Mouse (Mus musculus) hindlimb bud, embryonic 11.5 days (tissue): ENCODE results near the gene Bbs9.
"Not testable (repeated sequence)": the region's sequence is repeated elsewhere in the genome, so short reads cannot be mapped to it uniquely, and the experiment has no call there.

ENCODE experiments used
- DNase-seq: peaks from one replicate; pipeline ENCODE4 v3.0.0-alpha.2; 2012; ENCODE audit warnings: low read depth, low spot score; ENCODE audit errors: extremely low spot score

Bbs9 gene

DNA sequence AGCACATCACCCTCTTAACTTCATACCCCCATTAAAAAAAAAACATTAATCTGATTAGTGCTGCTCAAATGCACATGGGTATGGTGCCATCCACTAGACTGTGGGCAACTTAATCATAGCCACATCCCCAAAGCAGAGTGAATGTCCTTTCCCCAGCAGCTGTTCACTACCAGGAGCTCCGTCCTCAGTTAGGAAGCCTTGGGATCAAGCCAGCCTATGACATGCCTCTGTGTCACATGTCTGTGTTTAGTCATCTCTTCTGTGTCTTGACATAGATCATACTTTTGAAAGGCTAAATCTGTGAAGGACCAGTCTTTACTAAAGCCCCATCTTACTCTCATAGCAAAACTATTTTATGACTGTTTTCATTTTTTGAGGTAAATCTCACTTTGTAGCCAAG is 205.0 kb downstream of the Bbs9 start:
- no peak for DNase-seq

DNA sequence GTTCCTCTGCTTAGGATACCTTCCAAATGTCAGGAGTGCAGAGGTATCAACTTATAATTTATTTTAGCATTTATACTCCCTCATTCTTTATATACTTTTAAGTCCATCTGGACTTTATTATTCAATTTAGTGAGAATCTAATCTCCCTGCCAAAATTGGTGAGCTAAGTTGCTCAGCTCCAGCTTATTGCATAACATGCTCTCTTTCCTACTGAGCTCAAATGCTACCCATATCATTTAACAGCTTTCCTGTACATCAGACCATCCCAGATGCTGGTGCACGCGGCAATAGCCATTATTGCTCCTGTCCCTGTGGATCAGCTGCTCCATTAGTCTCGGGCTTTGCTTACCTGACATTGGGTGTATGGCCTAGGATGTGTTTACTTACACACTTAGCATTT is 208.3 kb downstream of the Bbs9 start:
- DNase-seq = no peak

DNA sequence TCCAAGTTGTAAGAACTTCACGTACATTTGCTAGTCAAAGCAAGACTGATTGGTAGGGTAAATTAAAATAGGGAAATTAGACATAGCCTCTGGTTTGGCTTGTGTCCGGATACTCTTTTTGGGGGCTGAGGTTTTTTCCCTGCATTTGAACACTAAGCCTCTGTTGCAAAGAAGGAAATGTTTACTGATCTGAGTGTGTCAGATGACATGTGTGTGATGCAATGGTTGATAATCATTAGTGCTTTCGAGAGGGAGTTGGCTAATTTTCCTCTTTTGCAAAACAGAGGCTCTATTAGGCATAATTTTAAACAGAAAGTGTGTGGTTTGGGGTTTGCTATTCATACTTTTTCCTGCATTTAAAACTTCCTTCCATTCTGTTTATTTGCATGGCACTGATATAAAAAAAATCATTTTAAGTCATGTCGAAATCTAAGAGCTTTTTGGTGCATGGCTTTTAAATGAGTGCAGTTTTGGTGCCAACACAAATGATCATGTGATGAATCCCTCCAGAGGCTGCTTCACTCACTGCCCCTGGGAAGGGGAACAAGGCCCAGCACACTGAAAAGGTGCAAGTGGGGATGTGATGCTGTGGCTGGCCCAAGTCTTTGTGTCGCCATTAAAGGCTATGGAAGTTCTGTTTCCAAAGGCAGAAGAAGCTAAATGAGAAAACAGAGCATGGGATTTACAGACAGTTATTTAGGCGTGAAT is 211.4 kb downstream of the Bbs9 start:
- no peak for DNase-seq

DNA sequence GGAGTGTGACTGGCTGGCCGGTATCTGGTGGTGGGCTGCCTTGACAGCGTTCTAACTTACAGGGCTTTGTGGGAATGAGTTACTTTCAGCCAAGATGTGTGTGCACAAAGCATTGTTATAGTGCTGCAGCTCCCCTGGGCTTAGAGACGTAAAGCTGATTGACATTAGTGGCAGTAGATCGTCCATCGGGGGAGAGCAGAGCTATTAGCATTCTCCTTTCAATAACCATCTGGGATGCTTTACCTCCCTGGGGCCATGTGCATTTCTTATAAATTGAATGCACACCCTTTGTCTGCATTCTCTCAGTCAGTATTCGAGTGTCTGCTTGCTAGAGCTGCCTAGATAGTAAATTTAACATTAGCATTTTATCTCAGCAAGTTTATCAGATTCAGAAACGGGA is 214.7 kb downstream of the Bbs9 start:
- no peak for DNase-seq

DNA sequence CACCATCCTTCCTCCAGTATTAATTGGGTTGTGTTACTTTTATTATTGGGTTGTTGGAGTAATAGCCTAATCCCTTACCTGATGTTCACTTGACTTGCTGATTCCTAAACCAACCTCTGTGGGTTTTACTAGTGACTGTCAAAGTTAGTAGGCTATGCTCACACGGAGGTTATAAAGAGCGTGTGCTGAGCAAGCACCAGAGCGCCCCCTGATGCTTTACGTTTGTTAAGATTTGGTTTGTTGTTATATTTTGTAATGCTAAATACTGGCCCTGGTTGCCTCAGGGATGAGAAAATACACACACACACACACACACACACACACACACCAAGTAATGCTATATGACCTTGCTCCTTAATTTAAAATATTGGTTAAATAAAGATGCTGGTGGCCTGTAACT is 219.9 kb downstream of the Bbs9 start:
- no peak for DNase-seq

DNA sequence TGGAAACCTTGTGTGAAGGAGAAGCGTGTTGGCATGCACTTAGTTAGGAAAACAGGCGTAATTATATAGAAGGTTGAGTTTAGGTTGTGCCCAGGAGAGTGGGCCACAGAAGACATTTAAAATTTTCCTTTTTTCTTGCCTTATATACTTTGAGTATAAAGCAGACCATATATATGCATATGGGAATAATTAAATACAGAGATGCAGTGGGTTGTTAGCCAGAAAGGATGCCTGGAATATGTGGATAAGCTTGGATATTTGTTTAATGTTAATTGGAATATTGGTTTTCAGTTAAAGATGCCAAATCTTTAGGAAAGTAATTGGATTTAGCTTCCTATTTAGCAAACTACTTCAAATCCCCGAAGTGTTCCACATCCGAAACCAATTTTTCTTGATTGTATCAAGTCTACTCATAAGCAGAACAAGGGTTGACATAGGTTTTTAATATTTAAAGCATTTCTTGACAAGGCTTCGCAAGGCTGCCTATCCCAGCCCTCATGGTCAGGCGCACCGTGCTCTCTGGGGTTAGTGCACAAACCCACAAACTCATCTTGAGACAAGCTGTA is 221.4 kb downstream of the Bbs9 start:
- no peak for DNase-seq

DNA sequence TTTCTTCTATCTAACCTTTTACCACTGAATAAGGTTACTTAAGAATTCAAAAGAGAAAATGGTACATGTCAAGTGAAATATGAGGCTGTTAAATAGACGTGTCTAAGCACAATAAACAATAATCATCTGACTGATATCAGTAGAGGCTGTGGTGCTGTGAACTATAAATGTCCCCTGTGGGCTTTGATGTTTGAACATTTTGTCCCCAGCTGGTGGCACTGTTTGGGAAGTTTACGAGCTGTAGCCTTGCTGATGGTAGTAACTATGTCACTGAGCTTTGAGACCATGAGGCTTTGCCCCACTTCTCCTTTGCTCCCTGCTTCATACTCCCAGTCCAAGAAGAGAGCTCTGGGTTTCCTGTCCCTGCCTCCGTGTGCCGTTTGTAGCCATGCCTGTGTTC is 222.3 kb downstream of the Bbs9 start:
- no peak for DNase-seq

DNA sequence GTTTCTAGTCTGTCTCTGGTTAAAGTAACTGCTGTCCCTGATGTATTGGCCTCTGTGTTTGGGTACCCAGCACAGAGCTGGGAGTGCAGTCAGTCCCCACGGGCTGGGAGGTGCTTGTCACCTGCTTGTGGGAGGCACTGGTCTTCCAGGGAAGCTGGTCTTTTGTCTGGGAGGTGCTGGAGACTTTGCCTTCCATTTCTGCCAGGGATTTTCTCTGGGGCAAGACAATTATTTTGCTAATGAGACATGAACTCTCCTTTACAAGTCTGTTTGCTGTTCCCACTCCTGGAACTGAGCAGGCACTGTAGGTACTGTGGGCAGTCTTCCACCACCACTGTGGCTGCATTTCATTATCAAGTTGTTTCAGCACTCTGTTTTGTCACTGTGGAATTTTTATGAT is 223.0 kb downstream of the Bbs9 start:
- DNase-seq = no peak

DNA sequence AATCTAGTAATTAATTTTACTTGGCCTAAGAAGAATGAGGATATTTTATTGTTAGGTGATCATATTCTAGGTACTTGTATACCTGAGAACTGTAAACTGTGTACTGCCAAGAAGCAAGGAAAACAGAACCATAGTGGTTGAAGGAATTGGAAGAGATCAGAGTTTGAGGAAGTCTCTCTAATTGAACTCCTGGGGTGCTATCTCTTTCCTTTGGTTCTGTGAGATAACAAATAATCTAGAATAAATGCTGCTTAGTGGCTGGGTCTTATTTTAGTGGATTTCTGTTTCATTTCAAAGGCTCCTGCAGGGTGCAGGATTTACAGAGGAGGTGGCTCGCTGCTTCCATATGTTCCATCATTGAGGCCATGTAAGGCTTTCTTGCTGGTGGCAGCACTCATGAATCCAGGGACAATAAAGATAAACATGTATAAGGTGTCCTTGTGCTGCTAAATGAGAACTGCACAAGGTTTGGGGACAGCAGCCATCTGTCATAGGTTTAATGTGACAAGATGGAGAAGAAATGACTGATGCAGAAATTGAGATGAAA is 226.6 kb downstream of the Bbs9 start:
- DNase-seq = no peak

DNA sequence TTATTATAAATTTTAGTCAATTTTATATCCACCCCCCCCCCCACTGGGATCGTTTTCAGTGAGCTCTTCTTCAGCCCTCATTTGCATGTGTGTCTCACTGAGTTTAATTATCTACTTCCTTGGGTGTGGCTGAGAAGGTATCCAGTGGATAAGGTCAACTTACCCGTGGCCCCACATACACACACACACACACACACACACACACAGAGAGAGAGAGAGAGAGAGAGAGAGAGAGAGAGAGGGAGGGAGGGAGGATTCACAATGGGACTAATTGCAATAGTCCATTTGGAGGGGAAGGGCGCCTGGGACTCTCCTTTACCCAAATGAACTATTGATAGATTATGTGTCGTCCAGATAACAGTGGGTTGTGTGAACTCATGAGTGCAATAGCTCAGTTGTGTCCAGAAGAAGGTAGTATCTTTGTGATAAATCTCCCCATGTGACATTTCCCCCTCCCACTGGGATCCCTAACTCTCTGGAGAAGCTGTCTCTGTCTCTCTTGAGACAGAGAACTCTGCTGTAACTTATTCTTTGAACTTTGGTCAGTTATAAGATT is 227.4 kb downstream of the Bbs9 start:
- DNase-seq = no peak

DNA sequence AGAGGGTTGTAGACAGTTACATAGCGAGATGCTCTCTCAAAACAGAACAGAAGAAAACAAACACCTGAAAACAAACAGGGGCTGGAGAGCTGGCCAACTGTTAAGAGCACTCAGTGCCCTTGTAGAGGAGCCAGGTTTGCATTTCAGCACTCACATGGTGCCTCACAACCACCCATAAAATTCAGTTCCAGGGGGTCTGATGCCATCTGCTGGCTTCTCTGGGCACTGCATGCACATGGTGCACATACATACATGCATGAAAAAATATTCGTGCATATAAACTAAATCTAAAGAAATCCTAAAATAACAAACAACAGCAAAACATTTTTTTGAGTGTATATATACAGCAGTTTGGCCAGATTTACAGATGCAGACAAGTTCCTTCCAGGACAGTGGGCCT is 228.0 kb downstream of the Bbs9 start:
- no peak for DNase-seq

DNA sequence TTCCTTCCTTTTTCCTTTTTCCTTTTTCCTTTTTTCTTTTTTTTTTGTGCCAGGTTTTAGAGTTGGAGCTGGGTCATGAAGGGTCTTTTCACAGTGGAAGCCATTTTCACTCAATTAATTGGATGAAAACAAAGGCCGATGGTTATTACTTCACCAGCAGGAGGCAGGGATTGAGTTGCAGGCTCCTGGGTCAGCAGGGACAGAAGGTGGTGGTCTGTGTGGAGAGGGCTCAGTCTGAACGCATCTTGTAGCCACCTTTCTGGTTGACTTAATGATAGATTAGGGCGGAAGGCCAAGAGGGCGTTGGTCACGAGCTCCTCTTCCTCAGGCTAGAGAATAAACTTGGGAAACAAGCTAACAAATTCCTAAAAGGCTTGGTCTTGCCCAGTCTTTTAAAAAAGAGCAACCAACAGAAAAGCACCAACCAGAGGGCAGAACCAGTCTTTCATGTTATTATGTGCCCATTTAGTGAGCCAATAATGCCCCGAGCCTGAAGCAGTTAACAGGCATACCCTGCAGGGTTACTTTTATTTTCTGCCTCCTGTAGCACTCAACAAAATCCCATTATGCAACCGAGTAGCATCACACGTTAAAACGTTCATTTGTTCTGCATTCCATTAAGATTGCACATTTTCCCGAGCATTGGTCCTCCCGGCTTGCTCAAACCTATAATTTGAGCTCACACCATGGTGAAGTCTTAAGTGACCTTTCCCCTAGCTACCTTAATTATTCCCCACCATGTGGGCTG is 231.8 kb downstream of the Bbs9 start:
- peak; percentile 30 for DNase-seq

DNA sequence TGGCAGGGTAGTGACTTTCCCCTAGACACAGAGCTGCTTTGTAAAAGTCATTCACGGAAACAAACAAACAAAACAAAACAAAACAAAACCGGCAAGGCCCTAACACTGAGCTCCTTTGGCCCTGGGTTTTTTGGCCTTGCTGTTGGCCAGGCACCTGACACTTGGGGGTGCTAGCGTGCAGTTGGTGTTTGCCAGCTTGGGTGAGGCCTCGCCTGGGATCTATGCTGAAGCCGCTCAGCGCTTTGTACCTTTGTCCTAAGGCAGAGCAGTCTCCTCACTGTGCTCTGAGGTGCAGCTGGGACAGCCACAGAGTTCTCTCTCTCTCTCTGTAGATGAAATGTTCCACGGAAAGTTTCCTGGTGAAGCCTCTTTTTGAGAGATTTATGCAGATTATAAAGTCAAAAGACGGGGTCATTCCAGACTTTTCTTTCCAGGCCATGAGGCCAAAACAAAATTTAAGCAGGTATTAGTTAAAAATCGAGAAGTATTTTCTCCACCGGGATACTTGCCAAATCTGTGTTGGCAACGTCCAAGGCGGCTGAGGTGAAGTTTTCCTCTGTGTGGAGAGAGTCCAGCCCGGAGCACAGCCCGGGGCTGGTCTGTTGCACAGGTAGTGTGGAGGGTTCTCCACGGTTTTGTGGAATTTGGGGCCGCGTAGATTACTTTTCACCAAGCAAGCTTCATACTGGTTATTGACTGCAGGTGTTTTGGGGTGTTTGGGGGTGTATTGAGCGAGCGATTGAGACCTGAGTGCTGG is 233.6 kb downstream of the Bbs9 start:
- DNase-seq = no peak

DNA sequence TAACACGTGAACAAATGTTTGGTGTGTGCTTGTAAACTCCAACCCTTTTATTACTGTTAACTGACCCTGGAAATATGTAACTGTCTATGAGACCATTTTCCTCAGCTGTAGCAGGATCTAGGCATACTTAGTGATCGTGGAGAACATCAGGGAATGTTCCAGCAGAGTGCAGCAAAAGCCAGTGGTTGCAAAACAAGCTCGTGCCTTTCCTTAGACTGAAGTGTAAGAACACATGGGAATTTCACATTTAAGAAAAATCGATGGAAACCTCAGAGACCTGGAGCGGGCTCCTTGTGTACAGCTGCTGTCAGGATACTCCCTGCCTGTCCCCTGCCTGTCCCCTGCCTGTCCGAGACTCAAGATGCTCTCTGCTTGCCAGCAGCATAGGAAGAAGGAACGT is 234.5 kb downstream of the Bbs9 start:
- DNase-seq = no peak

DNA sequence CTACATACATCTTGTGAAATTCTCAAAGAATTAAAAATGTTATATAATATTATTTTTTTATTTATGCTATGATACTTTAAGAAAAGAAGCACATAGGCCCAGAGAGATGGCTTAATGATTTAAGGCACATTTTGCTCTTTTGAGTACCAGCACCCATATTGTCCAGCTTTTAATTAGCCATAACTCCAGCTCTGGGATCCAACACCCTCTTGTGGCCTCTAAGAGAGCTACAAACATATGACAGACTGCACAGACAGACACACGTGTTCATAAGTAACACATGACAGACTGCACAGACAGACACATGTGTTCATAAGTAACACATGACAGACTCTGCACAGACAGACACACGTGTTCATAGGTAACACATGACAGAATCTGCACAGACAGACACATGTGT is 235.8 kb downstream of the Bbs9 start:
- no peak for DNase-seq

DNA sequence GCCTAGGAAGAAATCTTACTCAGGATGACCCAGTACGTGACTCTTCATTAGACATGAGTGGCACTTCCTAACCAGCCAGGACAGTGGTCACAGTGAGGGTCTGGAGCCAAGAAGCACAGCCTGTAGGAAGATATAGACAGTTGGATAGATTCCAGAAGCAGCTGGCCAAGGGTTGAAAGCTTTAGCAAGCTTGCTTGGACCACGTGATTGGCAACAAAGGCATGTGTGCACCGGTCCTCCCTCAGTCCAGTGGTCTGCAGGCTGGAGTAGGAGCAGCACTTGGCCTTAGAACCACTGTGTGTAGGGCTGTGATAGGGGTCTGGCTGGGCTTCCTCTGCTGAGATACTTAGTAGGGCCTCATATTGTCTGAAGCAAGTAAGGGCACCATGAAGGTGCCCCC is 237.2 kb downstream of the Bbs9 start:
- DNase-seq = no peak

DNA sequence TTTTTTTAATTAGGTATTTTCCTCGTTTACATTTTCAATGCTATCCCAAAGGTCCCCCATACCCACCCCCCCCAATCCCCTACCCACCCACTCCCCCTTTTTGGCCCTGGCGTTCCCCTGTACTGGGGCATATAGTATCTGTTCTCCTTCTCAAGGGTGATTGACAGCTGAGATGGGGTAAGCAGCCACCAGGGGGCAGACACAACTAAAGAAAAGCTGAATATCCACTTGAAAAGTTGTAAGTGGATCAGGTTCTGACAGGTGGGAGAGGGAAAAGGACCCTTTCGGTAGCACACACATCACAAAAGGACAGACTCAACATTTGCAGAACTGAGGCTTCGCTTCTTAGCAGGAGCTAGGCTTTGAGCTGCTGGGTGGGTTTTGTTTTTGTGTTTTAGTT is 237.8 kb downstream of the Bbs9 start:
- DNase-seq = not testable (repeated sequence)

DNA sequence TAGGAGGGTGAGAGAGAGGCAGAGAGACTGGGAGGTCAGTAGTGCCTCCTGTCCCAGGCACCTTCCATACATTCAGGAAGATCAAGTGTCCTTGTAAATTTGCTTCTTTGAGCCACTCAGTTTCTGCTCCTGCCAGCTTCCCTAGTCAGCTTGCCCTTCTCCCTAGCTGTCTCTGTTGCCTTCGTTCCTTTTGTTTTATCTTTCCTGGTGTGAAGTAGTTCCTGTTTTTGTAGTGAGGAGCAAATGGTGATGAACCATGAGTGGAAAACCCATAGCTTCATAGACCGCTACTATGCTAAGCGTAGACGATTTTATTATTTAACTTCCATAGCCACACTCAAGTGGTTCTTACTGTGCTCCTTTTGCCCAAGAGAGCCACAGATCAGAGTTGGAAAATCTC is 242.1 kb downstream of the Bbs9 start:
- DNase-seq = no peak

DNA sequence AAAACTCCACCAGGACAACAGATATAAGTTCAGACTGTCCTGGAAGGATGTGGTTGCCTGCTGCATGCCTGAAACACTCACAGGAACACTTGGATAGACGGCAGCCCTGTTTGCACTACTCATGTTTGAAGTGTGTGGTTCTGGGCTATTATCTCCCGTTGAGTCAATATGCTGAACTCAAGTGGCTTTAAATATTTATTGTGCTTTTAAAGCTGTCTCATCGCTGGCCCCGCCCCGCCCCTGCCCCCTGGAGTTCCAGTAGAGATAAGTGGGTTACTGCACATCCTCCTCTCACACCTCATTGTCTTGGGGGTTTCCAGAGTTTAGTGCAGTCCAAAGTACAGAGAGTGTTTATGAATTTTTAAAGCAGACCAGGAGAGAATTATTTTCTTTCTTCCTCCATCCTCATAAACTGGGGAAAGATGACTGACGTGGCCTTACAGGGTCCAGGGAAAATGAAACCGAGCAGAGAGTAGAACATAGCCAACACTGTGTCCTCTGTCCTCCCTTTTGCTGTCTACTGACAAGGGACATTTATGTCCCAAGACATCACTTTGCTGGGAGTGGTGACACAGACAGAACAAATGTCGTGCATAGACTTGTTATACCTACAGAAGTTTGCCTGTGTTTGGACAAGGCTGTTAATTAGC is 242.8 kb downstream of the Bbs9 start:
- no peak for DNase-seq

DNA sequence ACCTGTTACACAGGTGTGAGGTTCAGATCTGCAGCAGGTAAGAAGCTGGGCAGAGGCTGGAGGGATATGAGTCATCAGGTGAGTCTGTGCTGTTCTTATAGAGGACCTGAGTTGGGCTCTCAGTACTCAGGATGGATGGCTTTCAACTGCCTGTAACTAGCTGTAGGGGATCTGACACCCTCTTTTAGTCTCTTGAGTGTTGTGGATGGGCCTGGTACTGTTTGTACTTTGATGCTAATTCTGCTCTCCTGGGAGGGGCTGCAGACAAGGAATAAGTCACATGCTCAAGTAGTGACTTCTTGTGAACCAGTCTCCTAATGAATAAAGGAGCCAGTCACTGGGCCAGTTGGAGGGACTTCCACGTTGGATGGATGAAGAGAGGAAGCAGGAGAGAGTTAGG is 257.1 kb downstream of the Bbs9 start:
- DNase-seq = no peak

DNA sequence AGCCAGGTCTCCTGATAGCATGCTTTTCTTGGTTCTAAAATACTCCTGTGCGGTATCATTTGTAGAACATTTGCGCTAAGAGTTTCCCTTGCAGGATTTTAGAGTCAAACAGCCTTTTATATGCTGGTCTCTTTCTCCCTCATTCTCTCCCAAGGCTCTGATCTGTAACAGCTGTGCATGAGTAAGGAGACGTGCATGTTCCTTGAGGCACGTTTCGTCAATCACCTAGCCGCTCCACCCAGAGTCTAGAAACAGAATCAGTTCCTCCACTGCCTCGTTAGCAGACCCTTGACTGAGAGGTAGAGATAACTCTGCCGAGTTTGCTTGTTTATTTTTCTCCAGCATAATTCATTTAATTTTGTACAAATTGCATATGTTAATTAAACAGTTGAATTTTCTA is 259.4 kb downstream of the Bbs9 start:
- DNase-seq = no peak
